Mouse (Mus musculus): ENCODE measurements around the gene Tuba3a. TPM values are rescaled to one million over a fixed set of nuclear protein-coding genes. Genes with fewer than 3 reads are reported as not detected.
"Not testable (repeated sequence)": the region's sequence is repeated elsewhere in the genome, so short reads cannot be mapped to it uniquely, and the experiment has no call there.

Gene Tuba3a
- total RNA-seq, 1 experiment, result 84.8 TPM

- Histone ChIP-seq H3K27ac (ENCODE audit: insufficient read depth, low read depth, low read length, poor library complexity, severe bottlenecking) (no peak overlapping the region), H3K9me3 (ENCODE audit: control insufficient read depth, insufficient read depth, low read depth, low read length) (no peaks in the 10 kb centered on the region), H3K36me3 (ENCODE audit: control insufficient read depth, insufficient read depth, low read length, poor library complexity, severe bottlenecking) (peaks cover 6% of the 10 kb centered on the region; the same call in 1 of the 2 replicates), H3K9ac (ENCODE audit: insufficient read depth, low read depth, low read length, poor library complexity, severe bottlenecking) (no peak overlapping the region), H3K4me1 (ENCODE audit: control insufficient read depth in 2 of 2, insufficient read depth in 2 of 2, low read length in 2 of 2, poor library complexity in 1 of 2) (no peaks in the 10 kb centered on the region), H3K4me3 (ENCODE audit: insufficient read depth in 1 of 2, low read depth in 1 of 2, low read length in 2 of 2, poor library complexity in 1 of 2, severe bottlenecking in 1 of 2) (no peak overlapping the region)
- no peak for DNase-seq (ENCODE audit: low read depth, low spot score)
- no peak for TF ChIP-seq MAFK (IDR thresholded peaks at IDR 0.05; ENCODE audit: insufficient read depth, low read depth, low read length)
- TF ChIP-seq ZNF384 (IDR thresholded peaks at IDR 0.05; ENCODE audit: low read depth, low read length), result no peak
- no peak for TF ChIP-seq ZC3H11A (IDR thresholded peaks at IDR 0.05; ENCODE audit: borderline replicate concordance, low read depth, low read length)
- no peak for TF ChIP-seq CHD2 (IDR thresholded peaks at IDR 0.05; ENCODE audit: low read depth, low read length)
- TF ChIP-seq HCFC1 (IDR thresholded peaks at IDR 0.05; ENCODE audit: borderline replicate concordance, insufficient read depth, low read length), result no peak
- in situ Hi-C loops (cut with MboI; ENCODE audit: low sequenced_read_pairs in 2 of 2, unreplicated experiment in 2 of 2), result no loop called here
Measured at GRCm38 (mm10) chr6:125284250-125284649, 1.6 kb downstream of the Tuba3a start.

DNA sequence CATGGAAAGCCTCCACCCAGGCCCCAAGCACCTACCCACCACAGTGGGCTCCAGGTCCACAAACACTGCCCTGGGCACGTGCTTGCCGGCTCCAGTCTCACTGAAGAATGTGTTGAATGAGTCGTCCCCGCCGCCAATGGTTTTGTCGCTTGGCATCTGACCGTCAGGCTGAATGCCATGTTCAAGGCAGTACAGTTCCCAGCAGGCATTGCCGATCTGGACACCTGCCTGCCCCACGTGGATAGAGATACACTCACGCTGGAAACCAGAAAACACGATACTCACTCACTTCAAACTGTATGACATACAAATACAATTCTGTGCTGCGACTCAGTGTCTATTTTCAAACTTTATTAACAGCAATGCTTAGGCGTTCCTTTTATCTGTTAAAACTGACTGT lies 3.1 kb downstream of the Tuba3a start:
- in situ Hi-C loops (cut with MboI; ENCODE audit: low sequenced_read_pairs in 2 of 2, unreplicated experiment in 2 of 2); H3K27ac ChIP-seq (ENCODE audit: insufficient read depth, low read depth, low read length, poor library complexity, severe bottlenecking); H3K4me1 ChIP-seq (ENCODE audit: control insufficient read depth in 2 of 2, insufficient read depth in 2 of 2, low read length in 2 of 2, poor library complexity in 1 of 2); DNase-seq (ENCODE audit: low read depth, low spot score); H3K9ac ChIP-seq (ENCODE audit: insufficient read depth, low read depth, low read length, poor library complexity, severe bottlenecking); H3K36me3 ChIP-seq (ENCODE audit: control insufficient read depth, insufficient read depth, low read length, poor library complexity, severe bottlenecking); H3K9me3 ChIP-seq (ENCODE audit: control insufficient read depth, insufficient read depth, low read depth, low read length); H3K4me3 ChIP-seq (ENCODE audit: insufficient read depth in 1 of 2, low read depth in 1 of 2, low read length in 2 of 2, poor library complexity in 1 of 2, severe bottlenecking in 1 of 2): not testable (repeated sequence)

DNA sequence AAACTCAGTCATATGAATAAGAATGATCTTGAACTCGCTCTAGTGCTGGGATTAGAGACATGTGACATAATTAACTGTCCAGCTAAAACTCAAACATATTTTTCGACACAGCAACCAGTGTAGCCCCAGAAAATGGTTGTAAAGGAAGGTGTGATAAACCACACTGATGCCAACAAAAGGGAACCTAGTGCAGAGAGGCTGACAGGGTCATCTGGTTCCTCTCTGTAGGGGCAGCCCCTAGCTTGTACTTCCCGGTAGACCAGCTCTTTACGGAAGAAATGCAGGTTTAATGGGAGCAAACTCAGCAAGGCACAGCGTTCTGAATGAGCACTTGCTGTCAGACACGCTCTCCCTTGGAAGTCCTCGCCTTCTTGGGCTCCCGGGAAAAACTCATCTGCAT lies 6.1 kb downstream of the Tuba3a start:
- Histone ChIP-seq H3K9me3 (ENCODE audit: control insufficient read depth, insufficient read depth, low read depth, low read length) (no peaks in the 10 kb centered on the region), H3K9ac (ENCODE audit: insufficient read depth, low read depth, low read length, poor library complexity, severe bottlenecking) (no peak overlapping the region), H3K4me3 (ENCODE audit: insufficient read depth in 1 of 2, low read depth in 1 of 2, low read length in 2 of 2, poor library complexity in 1 of 2, severe bottlenecking in 1 of 2) (no peak overlapping the region), H3K36me3 (ENCODE audit: control insufficient read depth, insufficient read depth, low read length, poor library complexity, severe bottlenecking) (peaks cover 6% of the 10 kb centered on the region; the same call in 1 of the 2 replicates), H3K27ac (ENCODE audit: insufficient read depth, low read depth, low read length, poor library complexity, severe bottlenecking) (no peak overlapping the region), H3K4me1 (ENCODE audit: control insufficient read depth in 2 of 2, insufficient read depth in 2 of 2, low read length in 2 of 2, poor library complexity in 1 of 2) (no peaks in the 10 kb centered on the region)
- TF ChIP-seq MAFK (IDR thresholded peaks at IDR 0.05; ENCODE audit: insufficient read depth, low read depth, low read length), result no peak
- no peak for TF ChIP-seq HCFC1 (IDR thresholded peaks at IDR 0.05; ENCODE audit: borderline replicate concordance, insufficient read depth, low read length)
- TF ChIP-seq ZNF384 (IDR thresholded peaks at IDR 0.05; ENCODE audit: low read depth, low read length), result no peak
- no peak for TF ChIP-seq ZC3H11A (IDR thresholded peaks at IDR 0.05; ENCODE audit: borderline replicate concordance, low read depth, low read length)
- in situ Hi-C loops (cut with MboI; ENCODE audit: low sequenced_read_pairs in 2 of 2, unreplicated experiment in 2 of 2), result no loop called here
- no peak for DNase-seq (ENCODE audit: low read depth, low spot score)

GRCm38 (mm10) chr6:125274841-125275563 lies 10.8 kb downstream of the Tuba3a start:
- Histone ChIP-seq H3K4me3 (ENCODE audit: insufficient read depth in 1 of 2, low read depth in 1 of 2, low read length in 2 of 2, poor library complexity in 1 of 2, severe bottlenecking in 1 of 2) (no peak overlapping the region), H3K36me3 (ENCODE audit: control insufficient read depth, insufficient read depth, low read length, poor library complexity, severe bottlenecking) (no peaks in the 10 kb centered on the region), H3K4me1 (ENCODE audit: control insufficient read depth in 2 of 2, insufficient read depth in 2 of 2, low read length in 2 of 2, poor library complexity in 1 of 2) (peaks cover 0 to 4% of the 10 kb centered on the region in 2 experiments; a peak in 1 of 4 replicates), H3K9ac (ENCODE audit: insufficient read depth, low read depth, low read length, poor library complexity, severe bottlenecking) (no peak overlapping the region), H3K9me3 (ENCODE audit: control insufficient read depth, insufficient read depth, low read depth, low read length) (no peaks in the 10 kb centered on the region), H3K27ac (ENCODE audit: insufficient read depth, low read depth, low read length, poor library complexity, severe bottlenecking) (no peak overlapping the region)
- no peak for DNase-seq (ENCODE audit: low read depth, low spot score)
- TF ChIP-seq CHD2 (IDR thresholded peaks at IDR 0.05; ENCODE audit: low read depth, low read length), result no peak
- no peak for TF ChIP-seq HCFC1 (IDR thresholded peaks at IDR 0.05; ENCODE audit: borderline replicate concordance, insufficient read depth, low read length)
- TF ChIP-seq ZC3H11A (IDR thresholded peaks at IDR 0.05; ENCODE audit: borderline replicate concordance, low read depth, low read length), result peak; percentile 67
- peak; percentile 63 for TF ChIP-seq MAFK (IDR thresholded peaks at IDR 0.05; ENCODE audit: insufficient read depth, low read depth, low read length)
- no peak for TF ChIP-seq ZNF384 (IDR thresholded peaks at IDR 0.05; ENCODE audit: low read depth, low read length)
- in situ Hi-C loops (cut with MboI; ENCODE audit: low sequenced_read_pairs in 2 of 2, unreplicated experiment in 2 of 2), result no loop called here

Measured in ES-E14 (cell line).